Mouse (Mus musculus): Measurements from ENCODE around the gene Ankrd65.
A peak's percentile ranks its signal among the peaks of the same experiment; 100 is the strongest.

GRCm38 (mm10) chr4:155784081-155784701 lies 6.0 kb upstream of the Ankrd65 start:
- TF ChIP-seq CTCF (IDR thresholded peaks at IDR 0.05; ENCODE audit: borderline replicate concordance, extremely low read depth, insufficient read depth, insufficient read length) (peak; percentile 71), POLR2A (IDR thresholded peaks at IDR 0.05; ENCODE audit: borderline replicate concordance, extremely low read depth, insufficient read depth, insufficient read length, poor library complexity, severe bottlenecking) (no peak; the same call in 1 of the 2 replicates)
